Mouse (Mus musculus) heart, embryonic 11.5 days (tissue): ENCODE data around the gene Gm21828. TPM values are rescaled to one million over a fixed set of nuclear protein-coding genes. Genes with fewer than 3 reads are reported as not detected.
"Not testable (repeated sequence)": the region's sequence is repeated elsewhere in the genome, so short reads cannot be mapped to it uniquely, and the experiment has no call there.

Experiments
- ATAC-seq: fragments of 200-750 bp; cut with Nextera tagmentation; replicated peaks from 2 replicates; pipeline ENCODE4 v1.8.0; 2017; ENCODE audit warnings: moderate library complexity; ENCODE audit not compliant: insufficient number of reproducible peaks, low FRiP score, low TSS enrichment
- H3K27ac ChIP-seq: fragments of 300-500 bp; sonication (generic); 2 replicates; pipeline ENCODE4 v1.5.1; 2014; ENCODE audit warnings: mild to moderate bottlenecking, low read depth, low read length
- H3K27me3 ChIP-seq: fragments of 300-500 bp; sonication (generic); 2 replicates; pipeline ENCODE4 v1.6.1; 2014; ENCODE audit warnings: mild to moderate bottlenecking, low read length, mixed read lengths; ENCODE audit not compliant: control insufficient read depth, insufficient read depth
- H3K36me3 ChIP-seq: fragments of 300-500 bp; sonication (generic); 2 replicates; pipeline ENCODE4 v1.6.1; 2014; ENCODE audit warnings: mild to moderate bottlenecking, low read length, moderate library complexity, mixed read lengths; ENCODE audit not compliant: control insufficient read depth, insufficient read depth
- H3K4me1 ChIP-seq: fragments of 300-500 bp; sonication (generic); 2 replicates; pipeline ENCODE4 v1.6.1; 2014; ENCODE audit warnings: low read length; ENCODE audit not compliant: control insufficient read depth, insufficient read depth
- H3K4me2 ChIP-seq: fragments of 300-500 bp; sonication (generic); 2 replicates; pipeline ENCODE4 v1.6.1; 2014; ENCODE audit warnings: mild to moderate bottlenecking, moderate library complexity
- H3K4me3 ChIP-seq: fragments of 300-500 bp; sonication (generic); 2 replicates; pipeline ENCODE4 v1.5.1; 2014; ENCODE audit warnings: low read depth, low read length
- H3K9ac ChIP-seq: fragments of 300-500 bp; sonication (generic); 2 replicates; pipeline ENCODE4 v1.6.1; 2014; ENCODE audit warnings: mild to moderate bottlenecking, low read depth, low read length, moderate library complexity
- H3K9me3 ChIP-seq: fragments of 300-500 bp; sonication (generic); replicated peaks from 2 replicates; pipeline ENCODE4 v1.6.1; 2016; ENCODE audit warnings: low read length; ENCODE audit not compliant: control insufficient read depth
- WGBS: fragments of 180-500 bp; shearing (Covaris S2); extraction: QIAGEN DNeasy Blood & Tissue Kit; methylation state at CpG from one replicate; pipeline ENCODE4 v1.1.7; 2014; ENCODE audit not compliant: insufficient replicate concordance; 5-methylcytosine and 5-hydroxymethylcytosine counted together
- polyA plus RNA-seq: library from polyadenylated mRNA; unstranded; fragments of >200 nt; fragmentation: Nextera tagmentation; extraction: Ambion mirVana; gene quantifications from 2 replicates; pipeline ENCODE4 v1.2.1, GENCODE M21; 2014

Gm21828 gene
- not detected in 2 replicates for polyA plus RNA-seq

GRCm38 (mm10) chrY:13223828-13224227, at the start of gene Gm21828:
Gene Gm21828, minus strand, starts transcription at chrY:13223928.
- H3K27me3 ChIP-seq, result not testable (repeated sequence)

DNA sequence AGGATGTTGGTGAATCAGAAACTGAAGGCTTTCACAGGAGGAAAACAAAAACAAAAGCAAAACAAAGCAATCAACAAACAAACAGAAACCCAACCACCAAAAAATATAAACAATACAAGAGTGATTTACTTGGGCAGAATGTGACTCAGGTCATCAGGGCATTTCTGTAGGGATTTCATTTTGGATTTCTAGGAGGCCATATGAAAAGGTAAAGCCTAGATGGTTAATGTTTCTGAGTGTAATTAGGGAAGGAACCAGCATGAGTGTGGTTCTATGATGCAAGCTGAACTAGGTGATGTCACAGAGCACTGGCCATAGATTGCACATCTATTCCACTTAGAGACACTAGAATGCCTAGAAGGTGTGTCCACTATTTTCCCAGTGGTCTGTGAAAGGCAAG, 28.4 kb upstream of the Gm21828 start, which contains the start of the genes Gm21440 and Gm21454:
TSS of gene Gm21440 (plus strand) at position 301 of the 400 bp plus-strand sequence.
TSS of gene Gm21454 (plus strand) at position 352 of the 400 bp plus-strand sequence.
- H3K4me1 ChIP-seq, H3K9ac ChIP-seq, H3K9me3 ChIP-seq, H3K4me2 ChIP-seq, ATAC-seq, H3K27ac ChIP-seq, H3K4me3 ChIP-seq, H3K36me3 ChIP-seq, H3K27me3 ChIP-seq: not testable (repeated sequence)

More at GRCm38 (mm10) chrY:13223828-13224227, at the start of gene Gm21828:
- not testable (repeated sequence) for H3K9ac ChIP-seq, H3K9me3 ChIP-seq, H3K4me1 ChIP-seq, H3K4me3 ChIP-seq, H3K36me3 ChIP-seq, H3K27ac ChIP-seq, H3K4me2 ChIP-seq, ATAC-seq
- no CpG with 5 or more reads among the region's 3 CpGs for WGBS

Other genes with a start within 250 kb of the Gm21828 start
- not detected in 2 replicates for gene Gm20807, start 181.0 kb downstream of the Gm21828 start, polyA plus RNA-seq
- gene Gm21891, start 90.4 kb downstream of the Gm21828 start, polyA plus RNA-seq, result not detected in 2 replicates
- not detected in 2 replicates for gene Gm21425, start 62.0 kb downstream of the Gm21828 start, polyA plus RNA-seq
- not detected in 2 replicates for gene Gm21440, start 28.5 kb upstream of the Gm21828 start, polyA plus RNA-seq
- gene Gm21454, start 28.5 kb upstream of the Gm21828 start, polyA plus RNA-seq, result not detected in 2 replicates
- not detected in 2 replicates for gene Gm21725, start 125.1 kb upstream of the Gm21828 start, polyA plus RNA-seq
- not detected in 2 replicates for gene Gm21866, start 241.7 kb upstream of the Gm21828 start, polyA plus RNA-seq